Mouse (Mus musculus) olfactory bulb, adult 2 months (tissue): Measurements from ENCODE around the gene Ccnl1.

Experiments used
- CTCF ChIP-seq: fragments of 200-500 bp; IDR thresholded peaks from 2 replicates; pipeline ENCODE4 v1.5.1; 2012; ENCODE audit warnings: low read depth, mild to moderate bottlenecking, low read length, moderate library complexity; ENCODE audit not compliant: insufficient read depth
- POLR2A ChIP-seq: fragments of 200-500 bp; IDR thresholded peaks from 2 replicates; pipeline ENCODE4 v1.6.1; 2012; ENCODE audit warnings: mild to moderate bottlenecking, low read depth, low read length, moderate library complexity; ENCODE audit not compliant: insufficient read depth

- TF ChIP-seq CTCF: no peak
- peak; percentile 95 for TF ChIP-seq POLR2A
These were observed 16.4 kb upstream of the Ccnl1 start for GRCm38 (mm10) chr3:65974232-65975058.
